Comparison of ENCODE assay signal across 10 mouse cellular contexts in the genomic region with DNA sequence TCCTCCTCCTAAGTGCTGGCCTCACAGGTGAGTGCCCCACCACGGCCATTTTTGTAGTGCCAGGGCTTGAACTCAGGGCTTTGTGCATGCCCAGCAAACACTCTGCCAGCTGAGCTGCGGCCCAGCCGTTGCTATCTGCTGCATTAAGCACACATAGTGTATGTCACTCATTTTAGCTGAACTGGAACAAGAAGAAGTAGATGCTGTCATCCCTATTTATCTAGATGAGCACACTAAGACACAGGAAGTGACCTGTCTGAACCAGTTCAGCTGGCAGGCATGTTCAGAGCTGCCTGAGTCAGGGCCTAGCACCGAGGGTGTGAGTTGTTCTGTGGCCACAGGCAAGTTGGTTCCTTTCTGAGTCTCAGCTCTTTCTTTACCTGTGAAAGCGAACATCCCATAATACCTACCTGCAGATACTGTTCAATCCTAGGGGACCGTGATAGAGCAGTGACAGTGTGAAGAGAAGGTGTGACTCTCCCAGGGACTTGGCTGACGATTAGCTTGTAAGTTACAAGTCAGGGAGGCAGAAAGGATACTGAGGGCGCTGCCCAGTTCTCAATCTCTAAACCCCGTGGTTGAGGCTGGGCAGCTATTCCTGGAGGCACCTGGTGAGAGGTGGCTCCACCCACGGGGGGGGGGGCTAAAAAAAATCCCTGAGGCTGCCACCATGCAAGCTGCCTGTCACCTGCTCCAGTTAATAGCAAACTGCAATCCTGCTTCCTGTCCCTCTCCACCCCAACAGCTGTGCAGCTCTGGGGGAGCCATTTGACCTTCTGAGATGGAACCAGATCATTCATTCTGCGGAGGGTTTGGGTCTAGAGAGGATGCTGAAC. TPM values are rescaled to one million over a fixed set of nuclear protein-coding genes. Genes with fewer than 3 reads are reported as not detected.
A peak's percentile ranks its signal among the peaks of the same experiment; 100 is the strongest.
DNase-seq lines count a peak whose midpoint lies in the region; ATAC-seq lines count a peak whose summit lies in the region.
"Had no signal": no experiment of that assay in that cellular context is flagged by ENCODE, and none has a peak within 500 bp of the region (broad histone marks: within the 10 kb centered on the region; RNA-seq: fewer than 3 reads in every experiment).

No protein-coding gene starts in this region.

- no peaks in the 10 kb centered on the region for H3K9me3 ChIP-seq in heart, embryonic 15.5 days (replicated peaks)
- H3K9me3 ChIP-seq in heart, embryonic 12.5 days (replicated peaks): peaks cover 8% of the 10 kb centered on the region; the same call in 1 of the 2 replicates
- H3K9me3 ChIP-seq in hindbrain, embryonic 13.5 days: no peaks in the 10 kb centered on the region

- H3K27ac ChIP-seq in heart, embryonic 15.5 days: 0 out of 2 replicates have a peak overlapping the region, but pooled peaks have one; percentile 55
- H3K27ac ChIP-seq in heart, embryonic 12.5 days (ENCODE audit: poor library complexity, severe bottlenecking): no peak overlapping the region
- no peak overlapping the region for H3K27ac ChIP-seq in hindbrain, embryonic 13.5 days

- H3K9ac ChIP-seq in heart, embryonic 15.5 days: no peak overlapping the region
- H3K9ac ChIP-seq in heart, embryonic 12.5 days: no peak overlapping the region
- no peak overlapping the region for H3K9ac ChIP-seq in hindbrain, embryonic 13.5 days

- no peak overlapping the region for H3K4me3 ChIP-seq in heart, embryonic 15.5 days
- H3K4me3 ChIP-seq in heart, embryonic 12.5 days: no peak overlapping the region
- H3K4me3 ChIP-seq in hindbrain, embryonic 13.5 days: no peak overlapping the region

- no peaks in the 10 kb centered on the region for H3K27me3 ChIP-seq in heart, embryonic 15.5 days
- H3K27me3 ChIP-seq in heart, embryonic 12.5 days (replicated peaks): no peaks in the 10 kb centered on the region; the same call in 1 of the 2 replicates
- no peaks in the 10 kb centered on the region for H3K27me3 ChIP-seq in splenic B cell, adult 2 months (ENCODE audit: control insufficient read depth, insufficient read depth, low read length, poor library complexity, severe bottlenecking)
- no peaks in the 10 kb centered on the region for H3K27me3 ChIP-seq in hindbrain, embryonic 13.5 days

- WGBS in heart, embryonic 15.5 days: 52% methylated on average over 11 of the region's 11 CpGs
- WGBS in heart, embryonic 12.5 days: 56% methylated on average over 11 of the region's 11 CpGs
- WGBS in hindbrain, embryonic 13.5 days: 66% methylated on average over 11 of the region's 11 CpGs

- H3K36me3 ChIP-seq in heart, embryonic 15.5 days: no peaks in the 10 kb centered on the region
- no peaks in the 10 kb centered on the region for H3K36me3 ChIP-seq in heart, embryonic 12.5 days
- no peaks in the 10 kb centered on the region; the same call in 1 of the 2 replicates for H3K36me3 ChIP-seq in splenic B cell, adult 2 months (ENCODE audit: control insufficient read depth, insufficient read depth, low read length, poor library complexity, severe bottlenecking)
- no peaks in the 10 kb centered on the region for H3K36me3 ChIP-seq in hindbrain, embryonic 13.5 days

- no peak for ATAC-seq in heart, embryonic 15.5 days (replicated peaks; ENCODE audit: insufficient number of reproducible peaks, insufficient read depth, low FRiP score, low read depth)
- no peak for ATAC-seq in heart, embryonic 12.5 days (ENCODE audit: insufficient number of reproducible peaks, low FRiP score)
- peak; percentile 51 for ATAC-seq in activated CD4-positive, CD25-positive, alpha-beta regulatory T cell, adult 4 months
- ATAC-seq in hindbrain, embryonic 13.5 days (ENCODE audit: low FRiP score): no peak

- no peak overlapping the region for H3K4me2 ChIP-seq in heart, embryonic 15.5 days
- H3K4me2 ChIP-seq in heart, embryonic 12.5 days: no peak overlapping the region
- no peak overlapping the region for H3K4me2 ChIP-seq in hindbrain, embryonic 13.5 days

- no peaks in the 10 kb centered on the region; the same call in none of the 2 replicates for H3K4me1 ChIP-seq in heart, embryonic 15.5 days (replicated peaks)
- peaks cover 11% of the 10 kb centered on the region for H3K4me1 ChIP-seq in heart, embryonic 12.5 days (replicated peaks)
- H3K4me1 ChIP-seq in hindbrain, embryonic 13.5 days (replicated peaks): peaks cover 13% of the 10 kb centered on the region

- peak; percentile 43 for DNase-seq in kidney, adult 9 months
- peak; percentile 70 for DNase-seq in splenic B cell, adult 2 months (ENCODE audit: low read depth, low spot score)
- DNase-seq in embryo, embryonic 11 days: no peak
- no peak for DNase-seq in gastrocnemius, postnatal 25 days
- DNase-seq: layer of hippocampus, postnatal 36 days; midbrain, embryonic 14.5 days had no signal

RNA-seq across cellular contexts. Expression of gene Rpl11, which starts 36.7 kb away (rescaled TPM):
- 236 and 245 TPM in 2 replicates for polyA plus RNA-seq in heart, embryonic 15.5 days (2015; fragmentation: Nextera tagmentation; extraction: Ambion mirVana)
- 257 and 262 TPM in 2 replicates for polyA plus RNA-seq in heart, embryonic 12.5 days (2016; fragmentation: Nextera tagmentation; extraction: Ambion mirVana)
- 1,000 to 10,000 TPM; 1,145 to 1,405 TPM for polyA plus RNA-seq in activated CD4-positive, CD25-positive, alpha-beta regulatory T cell, adult 4 months (2017; shearing (Covaris generic))
- 100 to 1,000 TPM; 209 to 218 TPM for total RNA-seq in gastrocnemius, postnatal 25 days (2021)
- 329 and 334 TPM in 2 replicates for polyA plus RNA-seq in hindbrain, embryonic 13.5 days (2015; fragmentation: Nextera tagmentation; extraction: Ambion mirVana)

RNA-seq across cellular contexts. Expression of gene Id3, which starts 53.3 kb away (rescaled TPM):
- 261 and 294 TPM in 2 replicates for polyA plus RNA-seq in heart, embryonic 15.5 days (2015; fragmentation: Nextera tagmentation; extraction: Ambion mirVana)
- polyA plus RNA-seq in heart, embryonic 12.5 days (2016; fragmentation: Nextera tagmentation; extraction: Ambion mirVana): 320 and 321 TPM in 2 replicates
- polyA plus RNA-seq in activated CD4-positive, CD25-positive, alpha-beta regulatory T cell, adult 4 months (2017; shearing (Covaris generic)): 100 to 1,000 TPM; 281 to 355 TPM
- total RNA-seq in gastrocnemius, postnatal 25 days (2021): 10 to 100 TPM; 13.5 to 21.2 TPM
- polyA plus RNA-seq in hindbrain, embryonic 13.5 days (2015; fragmentation: Nextera tagmentation; extraction: Ambion mirVana): 234 and 269 TPM in 2 replicates

Comparison
In these comparisons a context has a peak if more than half of its experiments do, and no peak if none do; other contexts are left out.
1. DNase-seq: peak in kidney, adult 9 months (single experiment) and splenic B cell, adult 2 months (single experiment); none in embryo, embryonic 11 days (single experiment) and gastrocnemius, postnatal 25 days (single experiment).